Mouse (Mus musculus) hindbrain, postnatal 0 days (tissue): ENCODE measurements at regions not wholly inside any gene's neighbourhood (a gene's known extent, or its start where the extent isn't known, plus 50 kb on each side); places are given as distances from the start of the nearest gene placed in this dataset.

Experiments
- ATAC-seq: fragments of 200-750 bp; cut with Nextera tagmentation; 2 replicates; pipeline ENCODE4 v1.8.0; 2017; ENCODE audit warnings: mild to moderate bottlenecking, moderate TSS enrichment, moderate library complexity
- DNase-seq: peaks from one replicate; pipeline ENCODE4 v3.0.0-alpha.2; 2015; ENCODE audit warnings: low spot score
- H3K27ac ChIP-seq: fragments of 300-500 bp; sonication (generic); 2 replicates; pipeline ENCODE4 v1.5.1; 2014; ENCODE audit warnings: mild to moderate bottlenecking
- H3K27me3 ChIP-seq: fragments of 300-500 bp; sonication (generic); 2 replicates; pipeline ENCODE4 v1.6.1; 2014; ENCODE audit warnings: low read length, mixed read lengths; ENCODE audit not compliant: insufficient read depth
- H3K36me3 ChIP-seq: fragments of 300-500 bp; sonication (generic); 2 replicates; pipeline ENCODE4 v1.6.1; 2014; ENCODE audit warnings: low read length, mixed read lengths; ENCODE audit not compliant: insufficient read depth
- H3K4me1 ChIP-seq: fragments of 300-500 bp; sonication (generic); 2 replicates; pipeline ENCODE4 v1.6.1; 2014; ENCODE audit warnings: antibody characterized with exemption, low read length, mixed read lengths; ENCODE audit not compliant: insufficient read depth
- H3K4me2 ChIP-seq: fragments of 300-500 bp; sonication (generic); 2 replicates; pipeline ENCODE4 v1.6.1; 2014; ENCODE audit warnings: low read depth, mild to moderate bottlenecking, low read length, moderate library complexity, mixed read lengths
- H3K4me3 ChIP-seq: fragments of 300-500 bp; sonication (generic); 2 replicates; pipeline ENCODE4 v1.5.1; 2014; ENCODE audit warnings: low read length
- H3K9ac ChIP-seq: fragments of 300-500 bp; sonication (generic); replicated peaks from 2 replicates; pipeline ENCODE4 v1.6.1; 2014; ENCODE audit warnings: mild to moderate bottlenecking, low read length, moderate library complexity, mixed read lengths
- H3K9me3 ChIP-seq: fragments of 300-500 bp; sonication (generic); 2 replicates; pipeline ENCODE4 v1.6.1; 2016; ENCODE audit warnings: low read length, mixed read lengths
- CTCF ChIP-seq: IDR thresholded peaks from 2 replicates; pipeline ENCODE4 v1.5.1; 2016; ENCODE audit warnings: antibody characterized with exemption, control low read depth, low read depth
- WGBS: fragments of 180-500 bp; shearing (Covaris S2); extraction: QIAGEN DNeasy Blood & Tissue Kit; methylation state at CpG from one replicate; pipeline ENCODE4 v1.1.7; 2014; 5-methylcytosine and 5-hydroxymethylcytosine counted together

DNA sequence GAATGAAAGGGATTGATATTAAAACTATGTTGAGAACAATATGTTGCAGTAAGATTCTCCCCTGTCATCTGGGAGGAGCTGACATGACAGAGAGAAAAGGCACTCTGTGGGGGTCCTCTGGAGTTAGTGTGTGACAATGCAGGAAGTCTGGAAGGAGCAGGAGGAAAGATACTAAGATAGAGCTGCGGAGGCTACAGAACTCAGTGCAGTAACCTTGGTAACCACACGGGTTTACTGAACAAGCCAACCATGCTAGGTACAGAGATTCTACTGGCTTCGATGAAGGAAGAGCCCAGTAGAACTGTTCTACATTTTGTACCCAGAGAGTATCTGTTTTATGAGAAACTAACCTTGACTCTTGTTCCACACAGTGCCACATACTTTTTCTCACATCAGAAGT is 231.8 kb downstream of the Ndfip2 start:
- H3K36me3 ChIP-seq: no peaks in the 10 kb centered on the region
- H3K4me3 ChIP-seq: no peak overlapping the region
- no peak for TF ChIP-seq CTCF
- no peak overlapping the region for H3K4me2 ChIP-seq
- no peak overlapping the region for H3K27ac ChIP-seq
- DNase-seq: no peak
- ATAC-seq: no peak
- H3K4me1 ChIP-seq: no peaks in the 10 kb centered on the region
- no peak overlapping the region for H3K9ac ChIP-seq
- no peaks in the 10 kb centered on the region for H3K9me3 ChIP-seq
- H3K27me3 ChIP-seq: no peaks in the 10 kb centered on the region
- WGBS: 22% methylated on average over 3 of the region's 3 CpGs

DNA sequence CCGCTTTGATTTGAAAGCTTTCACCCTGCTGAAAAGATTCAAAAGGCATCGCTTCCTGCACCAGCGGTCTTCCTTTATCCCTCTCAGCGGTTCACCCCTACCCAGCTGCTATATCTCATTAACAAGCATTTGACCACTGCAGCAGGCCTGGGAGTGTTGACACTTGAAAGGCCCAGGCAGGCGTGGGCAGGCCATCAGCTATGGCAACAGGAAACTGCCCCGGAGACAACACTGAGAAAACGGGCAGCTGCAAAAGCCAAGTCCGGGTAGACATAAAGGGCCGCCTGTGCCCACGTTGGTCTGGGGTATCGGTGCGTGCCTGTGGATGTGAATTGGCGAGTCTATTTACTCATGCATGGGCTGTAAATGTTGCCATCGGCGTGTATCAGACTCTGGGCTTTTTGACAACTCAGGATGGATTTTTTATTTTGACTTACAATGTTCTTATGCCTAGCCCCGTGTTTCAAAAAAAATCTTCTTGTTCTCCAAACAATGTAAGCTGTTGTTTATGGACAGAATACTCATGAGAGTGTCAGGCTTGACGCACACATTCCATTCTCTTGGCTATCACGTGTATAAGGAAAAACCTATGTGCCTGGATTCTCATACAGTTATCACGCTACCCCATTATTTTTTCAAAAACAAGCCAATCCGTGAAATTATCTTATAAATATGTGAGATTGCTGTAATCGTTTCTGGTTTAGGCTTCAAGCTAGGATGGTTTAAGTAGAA is 225.1 kb downstream of the Ndfip2 start:
- Histone ChIP-seq H3K36me3 (no peaks in the 10 kb centered on the region), H3K27me3 (no peaks in the 10 kb centered on the region), H3K9me3 (no peaks in the 10 kb centered on the region), H3K4me3 (peak overlapping the region; percentile 36), H3K4me2 (peak overlapping the region; percentile 63), H3K9ac (peak overlapping the region; percentile 28), H3K27ac (peak overlapping the region; percentile 80), H3K4me1 (no peaks in the 10 kb centered on the region)
- DNase-seq (peak; percentile 88), ATAC-seq (peak; percentile 98)
- 8% methylated on average over 21 of the region's 21 CpGs for WGBS
- TF ChIP-seq CTCF: no peak

DNA sequence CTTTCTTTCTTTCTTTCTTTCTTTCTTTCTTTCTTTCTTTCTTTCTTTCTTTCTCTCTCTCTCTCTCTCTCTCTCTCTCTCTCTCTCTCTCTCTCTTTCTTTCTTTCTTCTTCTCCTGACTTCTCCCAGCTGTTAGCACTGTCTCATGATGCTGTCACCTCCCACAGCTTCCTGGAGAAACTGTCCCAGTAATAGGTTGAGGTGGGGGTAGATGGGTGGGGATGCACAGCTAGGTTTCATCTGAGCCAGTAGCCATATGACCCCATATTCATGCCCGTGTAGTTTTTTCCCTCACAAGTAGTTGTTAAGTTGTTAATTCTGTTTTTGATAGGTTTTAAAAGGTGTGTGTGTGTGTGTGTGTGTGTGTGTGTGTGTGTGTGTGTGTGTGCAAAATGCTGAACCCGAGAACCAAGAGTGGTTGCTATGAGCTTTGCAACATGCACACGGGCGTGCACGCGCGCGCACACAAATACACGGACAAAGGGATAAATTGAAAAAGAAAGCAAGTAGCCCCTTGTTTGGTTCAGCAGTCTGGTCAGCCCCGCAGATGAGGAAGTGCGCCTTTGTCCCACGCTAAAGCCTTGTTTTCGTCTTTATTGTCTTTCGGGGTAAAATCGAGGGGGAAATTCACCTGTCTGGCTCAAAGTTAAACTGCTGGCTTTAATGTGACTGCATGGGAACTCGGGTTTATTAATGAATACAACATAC is 224.4 kb downstream of the Ndfip2 start:
- TF ChIP-seq CTCF: no peak
- Histone ChIP-seq H3K4me2 (peak overlapping the region; percentile 63), H3K4me1 (no peaks in the 10 kb centered on the region), H3K36me3 (no peaks in the 10 kb centered on the region), H3K9me3 (no peaks in the 10 kb centered on the region), H3K9ac (peak overlapping the region; percentile 28), H3K4me3 (peak overlapping the region; percentile 36), H3K27ac (peak overlapping the region; percentile 80), H3K27me3 (no peaks in the 10 kb centered on the region)
- peak; percentile 79 for ATAC-seq
- WGBS: under 1% methylated on average over 16 of the region's 16 CpGs
- peak; percentile 71 for DNase-seq

DNA sequence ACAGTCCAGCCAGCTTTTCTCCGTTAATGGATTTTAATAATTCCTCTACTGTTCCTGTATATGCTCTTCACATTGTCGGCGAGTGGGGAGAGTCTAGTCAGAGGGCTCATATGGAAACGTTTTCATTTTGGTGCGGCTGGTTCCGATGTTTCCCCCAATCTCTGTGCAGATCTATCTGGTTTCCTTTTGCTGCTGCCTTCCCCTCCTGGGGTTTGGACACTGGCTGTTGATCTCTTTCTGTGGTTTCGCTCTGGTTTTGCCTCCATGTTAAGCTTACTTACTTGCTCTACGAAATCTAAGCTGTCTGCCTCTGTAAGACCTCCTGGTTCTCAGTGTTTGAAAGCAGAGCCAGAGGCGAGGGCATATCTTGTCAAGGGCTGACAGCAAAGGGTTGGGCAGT is 221.7 kb downstream of the Ndfip2 start:
- no peak for DNase-seq
- TF ChIP-seq CTCF: no peak
- no peak overlapping the region for H3K4me3 ChIP-seq

GRCm38 (mm10) chr14:105474991-105475553 is 216.7 kb downstream of the Ndfip2 start:
- ATAC-seq: no peak
- H3K4me2 ChIP-seq: no peak overlapping the region

More for the DNA sequence above, 221.7 kb downstream of the Ndfip2 start:
- H3K36me3 ChIP-seq: no peaks in the 10 kb centered on the region
- 52% methylated on average over 9 of the region's 9 CpGs for WGBS
- H3K4me1 ChIP-seq: no peaks in the 10 kb centered on the region
- H3K9me3 ChIP-seq: no peaks in the 10 kb centered on the region
- ATAC-seq: no peak
- no peaks in the 10 kb centered on the region for H3K27me3 ChIP-seq
- H3K9ac ChIP-seq: no peak overlapping the region
- peak overlapping the region; percentile 11; the same call in 1 of the 2 replicates for H3K4me2 ChIP-seq
- no peak overlapping the region for H3K27ac ChIP-seq

GRCm38 (mm10) chr14:105448919-105449458 is 190.6 kb downstream of the Ndfip2 start:
- 84% methylated on average over 3 of the region's 3 CpGs for WGBS
- no peaks in the 10 kb centered on the region for H3K27me3 ChIP-seq
- no peak for TF ChIP-seq CTCF
- no peaks in the 10 kb centered on the region for H3K36me3 ChIP-seq
- H3K27ac ChIP-seq: no peak overlapping the region
- H3K9me3 ChIP-seq: no peaks in the 10 kb centered on the region
- no peak for ATAC-seq
- no peak overlapping the region for H3K4me2 ChIP-seq
- no peak overlapping the region for H3K4me3 ChIP-seq
- no peak overlapping the region for H3K9ac ChIP-seq
- no peak for DNase-seq
- no peaks in the 10 kb centered on the region for H3K4me1 ChIP-seq

More at GRCm38 (mm10) chr14:105474991-105475553, 216.7 kb downstream of the Ndfip2 start:
- Histone ChIP-seq H3K9ac (no peak overlapping the region), H3K4me1 (no peaks in the 10 kb centered on the region), H3K27ac (no peak overlapping the region), H3K27me3 (no peaks in the 10 kb centered on the region), H3K9me3 (no peaks in the 10 kb centered on the region), H3K36me3 (no peaks in the 10 kb centered on the region), H3K4me3 (no peak overlapping the region)
- peak; percentile 62 for TF ChIP-seq CTCF
- DNase-seq: peak; percentile 72
